Mouse (Mus musculus) ovary, adult 10 weeks (tissue): ENCODE data around the gene Olfr508. TPM values are rescaled to one million over a fixed set of nuclear protein-coding genes. Genes with fewer than 3 reads are reported as not detected.

Source experiments
- polyA plus RNA-seq: library from polyadenylated mRNA; stranded (reverse); fragments of 350-450 nt; fragmentation: Illumina TruSeq; extraction: RNeasy Lipid Tissue Mini Kit (QIAGEN cat#74804); gene quantifications from one replicate; pipeline ENCODE4 v1.2.3, GENCODE M21; 2014

Gene Olfr508
- polyA plus RNA-seq, result not detected

GRCm38 (mm10) chr7:108629694-108630093, at the start of gene Olfr508:
TSS of gene Olfr508 (plus strand) at chr7:108629994.

DNA sequence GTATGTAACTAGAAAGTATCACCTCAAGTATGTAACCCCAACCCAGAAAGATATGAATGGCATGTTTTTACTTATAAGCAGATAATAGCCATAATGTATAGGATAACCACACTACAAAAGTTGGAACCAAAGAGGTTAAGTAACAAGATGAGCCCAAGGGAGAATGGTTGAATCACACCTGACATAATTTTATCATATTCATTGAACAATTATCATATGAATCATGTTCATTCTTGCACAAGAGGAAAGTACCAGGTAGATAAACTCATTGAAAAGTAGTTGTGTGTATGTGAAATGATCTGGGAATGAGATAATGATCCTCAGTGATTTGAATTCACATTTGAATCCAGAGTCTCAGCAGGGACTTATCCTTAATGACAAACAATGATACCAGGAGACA, 19.3 kb upstream of the Olfr508 start, which contains the start of gene Olfr506:
TSS of gene Olfr506 (plus strand) at position 301 of the 400 bp plus-strand sequence.

DNA sequence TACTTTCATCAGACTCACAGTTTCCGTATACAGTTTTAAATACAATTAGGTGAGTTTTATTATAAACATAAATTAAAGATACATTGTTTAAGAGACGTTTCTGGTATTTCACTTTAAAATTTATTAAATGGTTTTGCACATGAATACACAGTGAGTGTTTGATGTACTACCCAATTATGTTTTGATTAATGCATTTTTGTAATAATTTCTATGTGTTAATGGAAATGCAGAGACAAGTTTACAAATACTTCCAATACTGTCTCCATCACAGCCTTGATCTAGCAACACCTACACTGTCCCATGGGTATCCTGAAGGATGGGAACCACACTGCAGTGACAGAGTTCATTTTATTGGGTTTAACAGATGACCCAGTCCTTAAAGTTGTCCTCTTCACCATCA, 8.3 kb upstream of the Olfr508 start, which contains the start of gene Olfr507:
TSS of gene Olfr507 (plus strand) at position 301 of the 400 bp plus-strand sequence.

GRCm38 (mm10) chr7:108651806-108652205, 22.0 kb downstream of the Olfr508 start, which contains the start of gene Olfr509:
TSS of gene Olfr509 (minus strand) at chr7:108651906.

DNA sequence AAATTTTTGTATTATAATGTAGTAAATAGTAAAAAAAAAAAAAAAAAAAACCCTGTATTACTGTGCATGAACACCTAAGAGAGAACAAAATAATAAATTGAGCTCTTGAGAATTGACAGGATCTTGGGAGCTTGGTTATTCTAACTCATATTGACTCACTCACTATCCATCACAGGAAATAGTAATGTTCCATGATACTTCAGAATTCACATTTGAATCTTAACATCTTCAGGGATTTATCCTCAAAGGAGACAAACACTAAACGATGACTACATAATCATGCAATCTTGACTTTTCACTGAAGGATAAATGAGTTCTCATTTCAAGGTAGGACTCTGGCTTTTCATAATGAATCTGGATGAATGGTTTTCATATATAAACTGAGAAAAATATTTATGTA, 36.3 kb downstream of the Olfr508 start, which contains the start of gene Olfr510:
TSS of gene Olfr510 (plus strand) at position 301 of the 400 bp plus-strand sequence.

Other genes with a start within 250 kb of the Olfr508 start
- not detected for gene Olfr495, start 236.8 kb upstream of the Olfr508 start, polyA plus RNA-seq
- gene Olfr497, start 209.6 kb upstream of the Olfr508 start, polyA plus RNA-seq, result not detected
- gene Olfr498, start 164.7 kb upstream of the Olfr508 start, polyA plus RNA-seq, result not detected
- gene Olfr502, start 104.9 kb upstream of the Olfr508 start, polyA plus RNA-seq, result not detected
- gene Olfr503, start 85.5 kb upstream of the Olfr508 start, polyA plus RNA-seq, result not detected
- gene Olfr504, start 64.2 kb upstream of the Olfr508 start, polyA plus RNA-seq, result not detected
- gene Olfr506, start 19.2 kb upstream of the Olfr508 start, polyA plus RNA-seq, result not detected
- not detected for gene Olfr507, start 8.2 kb upstream of the Olfr508 start, polyA plus RNA-seq
- not detected for gene Olfr509, start 21.9 kb downstream of the Olfr508 start, polyA plus RNA-seq
- not detected for gene Olfr510, start 36.4 kb downstream of the Olfr508 start, polyA plus RNA-seq
- gene Olfr512, start 83.3 kb downstream of the Olfr508 start, polyA plus RNA-seq, result not detected
- gene Olfr513, start 121.0 kb downstream of the Olfr508 start, polyA plus RNA-seq, result not detected
- gene Olfr514, start 196.0 kb downstream of the Olfr508 start, polyA plus RNA-seq, result not detected
- not detected for gene Olfr516, start 220.5 kb downstream of the Olfr508 start, polyA plus RNA-seq
- gene Olfr517, start 242.4 kb downstream of the Olfr508 start, polyA plus RNA-seq, result not detected